Mouse (Mus musculus) midbrain, embryonic 11.5 days (tissue): ENCODE results near the gene Rasgrf1. TPM values are rescaled to one million over a fixed set of nuclear protein-coding genes. Genes with fewer than 3 reads are reported as not detected.
A peak's percentile ranks its signal among the peaks of the same experiment; 100 is the strongest.
"Not testable (repeated sequence)": the region's sequence is repeated elsewhere in the genome, so short reads cannot be mapped to it uniquely, and the experiment has no call there.

Experiments
- ATAC-seq: fragments of 200-750 bp; cut with Nextera tagmentation; 2 replicates; pipeline ENCODE4 v1.8.0; 2017; ENCODE audit warnings: moderate TSS enrichment, moderate library complexity; ENCODE audit not compliant: low FRiP score
- DNase-seq: peaks from one replicate; pipeline ENCODE4 v3.0.0; 2015; ENCODE audit warnings: low spot score; ENCODE audit errors: missing footprints
- H3K27ac ChIP-seq: fragments of 300-500 bp; sonication (generic); 2 replicates; pipeline ENCODE4 v1.5.1; 2014; ENCODE audit warnings: low read depth, low read length
- H3K27me3 ChIP-seq: fragments of 300-500 bp; sonication (generic); 2 replicates; pipeline ENCODE4 v1.6.1; 2014; ENCODE audit warnings: mild to moderate bottlenecking, low read length, moderate library complexity, mixed read lengths; ENCODE audit not compliant: control insufficient read depth, insufficient read depth
- H3K36me3 ChIP-seq: fragments of 300-500 bp; sonication (generic); 2 replicates; pipeline ENCODE4 v1.6.1; 2014; ENCODE audit warnings: mild to moderate bottlenecking, low read length, moderate library complexity, mixed read lengths; ENCODE audit not compliant: control insufficient read depth, insufficient read depth
- H3K4me1 ChIP-seq: fragments of 300-500 bp; sonication (generic); 2 replicates; pipeline ENCODE4 v1.6.1; 2014; ENCODE audit warnings: low read length; ENCODE audit not compliant: control insufficient read depth, insufficient read depth
- H3K4me2 ChIP-seq: fragments of 300-500 bp; sonication (generic); 2 replicates; pipeline ENCODE4 v1.6.1; 2014; ENCODE audit warnings: mild to moderate bottlenecking, moderate library complexity
- H3K4me3 ChIP-seq: fragments of 300-500 bp; sonication (generic); 2 replicates; pipeline ENCODE4 v1.5.1; 2014; ENCODE audit warnings: low read depth, low read length
- H3K9ac ChIP-seq: fragments of 300-500 bp; sonication (generic); 2 replicates; pipeline ENCODE4 v1.6.1; 2014; ENCODE audit warnings: low read length
- H3K9me3 ChIP-seq: fragments of 300-500 bp; sonication (generic); 2 replicates; pipeline ENCODE4 v1.6.1; 2016; ENCODE audit warnings: low read length; ENCODE audit not compliant: control insufficient read depth
- WGBS: fragments of 180-500 bp; shearing (Covaris S2); extraction: QIAGEN DNeasy Blood & Tissue Kit; methylation state at CpG from one replicate; pipeline ENCODE4 v1.1.7; 2014; 5-methylcytosine and 5-hydroxymethylcytosine counted together
- polyA plus RNA-seq: library from polyadenylated mRNA; unstranded; fragments of >200 nt; fragmentation: Nextera tagmentation; extraction: Ambion mirVana; gene quantifications from 2 replicates; pipeline ENCODE4 v1.2.1, GENCODE M21; 2014

The Rasgrf1 gene
- polyA plus RNA-seq, 1 experiment from 2014 or later: 0.18 TPM

DNA sequence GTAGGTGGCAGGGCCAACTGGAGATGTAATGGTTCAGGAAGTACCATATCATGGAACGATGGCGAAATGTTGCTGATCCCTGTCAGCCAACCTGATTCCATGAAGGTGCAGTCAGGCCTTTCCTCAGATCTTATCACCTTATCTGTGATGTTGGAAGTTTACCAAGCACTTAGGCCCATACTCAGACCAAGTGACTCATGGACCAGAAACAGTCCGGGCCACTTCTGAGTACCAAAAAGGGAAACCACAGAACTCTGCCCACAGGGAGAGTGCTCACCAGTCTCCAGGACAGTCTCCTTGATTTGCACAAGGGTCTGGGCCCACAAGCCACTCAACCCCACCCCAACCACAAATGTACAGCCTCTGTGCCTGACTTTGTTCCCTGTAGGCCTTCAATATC lies 126.1 kb downstream of the Rasgrf1 start:
- no peaks in the 10 kb centered on the region for H3K4me1 ChIP-seq
- no peaks in the 10 kb centered on the region for H3K36me3 ChIP-seq
- no peaks in the 10 kb centered on the region for H3K27me3 ChIP-seq
- ATAC-seq (no peak), DNase-seq (no peak)
- no peak overlapping the region for H3K4me2 ChIP-seq
- H3K9ac ChIP-seq: no peak overlapping the region
- H3K27ac ChIP-seq: no peak overlapping the region
- H3K9me3 ChIP-seq: no peaks in the 10 kb centered on the region
- H3K4me3 ChIP-seq: no peak overlapping the region
- WGBS: 96% methylated on average over 3 of the region's 3 CpGs

DNA sequence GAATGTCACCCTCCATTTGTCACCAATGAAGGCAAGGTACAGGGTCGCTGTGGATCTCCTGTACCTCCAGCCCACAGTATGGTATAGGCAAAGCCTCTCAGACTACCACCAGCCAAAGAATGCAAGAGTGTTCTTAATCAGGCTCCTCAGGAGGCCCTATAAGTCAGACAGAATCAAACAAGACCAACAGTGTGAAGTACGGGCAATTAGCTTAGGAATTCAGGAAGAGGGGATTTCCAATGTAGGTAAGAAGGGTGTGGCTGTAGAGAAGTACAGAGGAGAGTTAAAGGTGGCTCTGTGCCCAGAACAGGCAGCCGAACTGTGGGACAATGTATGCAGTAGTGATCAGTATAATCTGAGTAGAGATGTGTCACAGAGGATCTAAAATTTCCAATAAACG lies 126.6 kb downstream of the Rasgrf1 start:
- no peak overlapping the region for H3K4me2 ChIP-seq
- 86% methylated on average over 4 of the region's 4 CpGs for WGBS
- H3K9ac ChIP-seq: no peak overlapping the region
- ATAC-seq (no peak), DNase-seq (no peak)
- H3K27ac ChIP-seq: no peak overlapping the region
- H3K4me1 ChIP-seq: no peaks in the 10 kb centered on the region
- H3K9me3 ChIP-seq: no peaks in the 10 kb centered on the region
- H3K4me3 ChIP-seq: no peak overlapping the region
- no peaks in the 10 kb centered on the region for H3K36me3 ChIP-seq
- H3K27me3 ChIP-seq: no peaks in the 10 kb centered on the region

DNA sequence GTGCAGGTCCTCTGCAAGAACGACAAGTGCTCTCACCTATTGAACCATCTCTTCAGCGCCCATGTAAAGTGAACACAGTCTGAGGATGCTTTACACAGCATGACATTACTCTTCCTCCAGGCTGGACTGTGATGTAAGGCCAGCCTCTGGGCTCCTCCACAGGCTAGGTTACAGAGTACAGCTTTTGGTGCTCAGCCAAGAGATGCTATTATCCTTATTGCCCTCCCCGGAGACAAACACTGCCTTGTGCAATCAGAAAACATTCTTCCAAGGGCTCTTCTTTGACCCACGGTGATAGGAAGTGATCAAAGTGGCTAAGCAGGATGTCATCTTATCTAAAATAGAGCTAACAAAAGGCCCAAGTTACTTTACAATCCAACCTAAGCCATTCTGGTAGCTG lies 128.8 kb downstream of the Rasgrf1 start:
- no peak for DNase-seq
- no peak for ATAC-seq
- no peak overlapping the region for H3K4me2 ChIP-seq
- no peak overlapping the region for H3K27ac ChIP-seq
- H3K4me1 ChIP-seq: no peaks in the 10 kb centered on the region
- no peaks in the 10 kb centered on the region for H3K36me3 ChIP-seq
- H3K9ac ChIP-seq: no peak overlapping the region
- H3K9me3 ChIP-seq: no peaks in the 10 kb centered on the region
- H3K27me3 ChIP-seq: no peaks in the 10 kb centered on the region
- 81% methylated on average over 4 of the region's 4 CpGs for WGBS
- no peak overlapping the region for H3K4me3 ChIP-seq

DNA sequence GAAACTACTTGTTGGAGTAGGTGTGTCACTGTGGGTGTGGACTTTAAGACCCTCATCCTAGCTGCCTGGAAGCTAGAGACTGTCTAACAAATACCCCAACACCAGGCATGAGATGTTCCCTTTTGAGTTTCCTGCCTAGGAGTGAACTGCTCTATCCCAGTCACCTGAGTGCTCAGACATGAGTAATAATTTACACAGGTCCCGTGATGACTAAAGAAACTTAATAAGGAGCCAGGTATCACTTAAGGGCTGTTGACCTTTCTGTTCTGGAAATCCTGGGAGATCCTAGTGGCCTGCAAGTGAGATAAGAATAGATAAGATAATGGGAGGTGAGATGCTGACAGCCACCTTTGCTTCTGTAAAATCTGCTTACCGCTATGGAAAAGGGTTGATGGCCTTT lies 131.2 kb downstream of the Rasgrf1 start:
- no peak overlapping the region for H3K27ac ChIP-seq
- no peak overlapping the region for H3K4me3 ChIP-seq
- no peaks in the 10 kb centered on the region for H3K36me3 ChIP-seq
- no peaks in the 10 kb centered on the region for H3K27me3 ChIP-seq
- no peak for DNase-seq
- H3K4me1 ChIP-seq: no peaks in the 10 kb centered on the region
- no peak for ATAC-seq
- H3K9me3 ChIP-seq: no peaks in the 10 kb centered on the region
- 85% methylated on average over 2 of the region's 2 CpGs for WGBS
- no peak overlapping the region for H3K4me2 ChIP-seq
- no peak overlapping the region for H3K9ac ChIP-seq

DNA sequence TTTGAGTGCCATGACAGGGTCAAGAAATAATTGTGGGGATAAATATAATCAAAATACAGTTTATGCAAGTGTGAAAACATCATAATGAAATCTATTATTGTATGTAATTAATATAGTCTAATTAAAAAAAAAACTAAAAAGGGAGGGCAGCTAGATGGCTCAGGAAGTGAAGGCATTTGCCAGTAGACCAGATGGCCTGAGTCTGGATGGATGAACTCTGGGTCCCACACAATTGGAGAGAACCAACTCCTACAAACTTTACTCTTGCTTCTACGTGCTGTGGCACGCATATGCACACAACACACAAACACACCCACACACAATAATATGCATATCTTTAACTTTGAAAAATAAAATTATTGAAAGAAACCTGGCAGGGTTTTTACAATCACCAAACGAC lies 131.8 kb downstream of the Rasgrf1 start:
- Histone ChIP-seq H3K9me3 (no peaks in the 10 kb centered on the region), H3K4me2 (no peak overlapping the region), H3K27me3 (no peaks in the 10 kb centered on the region), H3K27ac (no peak overlapping the region), H3K4me3 (no peak overlapping the region), H3K9ac (no peak overlapping the region), H3K36me3 (no peaks in the 10 kb centered on the region), H3K4me1 (no peaks in the 10 kb centered on the region)
- 92% methylated on average over 3 of the region's 3 CpGs for WGBS
- no peak for ATAC-seq
- DNase-seq: no peak

DNA sequence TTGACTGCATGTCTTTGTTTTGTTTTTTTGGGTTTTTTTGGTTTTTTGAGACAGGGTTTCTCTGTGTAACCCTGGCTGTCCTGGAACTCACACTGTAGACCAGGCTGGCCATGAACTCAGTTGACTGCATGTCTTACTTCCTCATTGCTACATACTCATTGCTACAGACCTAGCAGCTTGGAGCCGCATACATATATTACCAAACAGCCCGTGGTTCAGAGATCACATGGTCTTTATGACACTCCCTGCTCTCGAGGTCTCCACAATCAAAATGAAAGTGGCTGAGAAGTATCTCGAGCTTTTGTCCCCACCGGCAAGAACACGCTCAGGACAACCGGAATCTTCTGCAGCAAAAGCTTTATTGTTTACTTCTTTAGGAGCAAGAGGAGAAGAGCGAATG lies 133.2 kb downstream of the Rasgrf1 start:
- not testable (repeated sequence) for H3K4me1 ChIP-seq, ATAC-seq, H3K36me3 ChIP-seq, H3K27ac ChIP-seq, H3K4me2 ChIP-seq, H3K27me3 ChIP-seq, H3K9me3 ChIP-seq, H3K4me3 ChIP-seq, H3K9ac ChIP-seq, DNase-seq
- whole genome bisulfite sequencing: 90% methylated on average over 8 of the region's 8 CpGs

DNA sequence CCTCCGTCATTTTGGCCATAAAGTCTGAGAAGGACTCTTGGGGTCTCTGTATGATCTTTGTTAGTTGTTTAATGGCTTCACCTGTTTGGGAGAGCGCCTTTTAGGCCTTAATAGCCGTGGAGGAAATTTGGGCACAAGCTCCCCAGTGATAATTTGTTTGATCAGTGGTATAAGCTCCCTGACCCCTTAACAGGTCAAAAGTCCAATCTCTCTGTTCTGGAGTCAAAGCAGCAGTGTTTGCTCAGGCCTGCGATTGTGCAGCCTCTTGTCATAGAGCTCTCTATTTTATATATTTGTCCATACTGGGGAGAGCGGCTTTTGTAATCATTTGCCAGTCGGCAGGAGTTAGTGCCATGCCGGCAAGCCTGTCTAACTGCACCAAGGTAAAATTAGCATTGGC lies 135.5 kb downstream of the Rasgrf1 start:
- ATAC-seq: no peak
- no peaks in the 10 kb centered on the region for H3K36me3 ChIP-seq

DNA sequence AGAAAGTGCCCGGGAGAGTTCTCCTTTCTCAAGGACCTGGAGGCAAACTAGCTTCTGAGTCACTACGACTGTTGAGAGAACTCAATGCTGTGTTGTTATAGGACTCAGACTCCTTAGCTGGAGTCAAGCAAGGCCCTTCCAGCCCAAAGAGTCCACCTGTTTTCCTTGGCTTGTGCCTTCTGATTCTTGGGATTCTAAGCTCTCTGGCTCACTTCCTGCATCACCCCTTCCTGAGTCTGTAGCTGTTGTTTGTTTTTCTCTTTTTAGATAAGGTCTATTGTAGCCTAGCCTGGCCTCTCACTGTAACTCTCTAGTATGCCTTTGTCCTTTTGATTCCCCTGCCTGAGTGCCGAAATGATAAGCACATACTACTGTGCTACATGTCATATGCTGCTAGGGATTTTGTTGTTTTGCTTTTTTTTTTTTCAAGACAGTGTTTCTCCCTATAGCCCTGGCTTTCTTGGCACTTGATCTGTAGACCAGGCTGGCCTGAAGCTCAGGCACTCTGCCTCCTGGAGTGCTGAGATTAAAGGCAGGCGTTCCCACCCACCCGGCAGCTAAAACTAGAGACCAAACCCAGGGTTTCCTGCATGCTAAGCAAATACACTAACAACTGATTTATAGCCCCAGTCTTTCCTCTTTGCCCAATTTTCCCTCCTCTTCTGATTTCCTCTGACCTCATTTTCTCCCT lies 138.4 kb downstream of the Rasgrf1 start:
- Histone ChIP-seq H3K4me2 (no peak overlapping the region), H3K9me3 (no peaks in the 10 kb centered on the region), H3K4me3 (no peak overlapping the region), H3K27me3 (no peaks in the 10 kb centered on the region), H3K36me3 (no peaks in the 10 kb centered on the region), H3K27ac (no peak overlapping the region), H3K9ac (no peak overlapping the region), H3K4me1 (no peaks in the 10 kb centered on the region)
- 58% methylated on average over 5 of the region's 5 CpGs for WGBS
- ATAC-seq (no peak), DNase-seq (no peak)

More for the DNA sequence above, 135.5 kb downstream of the Rasgrf1 start:
- WGBS: 87% methylated on average over 7 of the region's 7 CpGs
- Histone ChIP-seq H3K27me3 (no peaks in the 10 kb centered on the region), H3K4me2 (no peak overlapping the region), H3K4me3 (no peak overlapping the region), H3K27ac (no peak overlapping the region), H3K4me1 (no peaks in the 10 kb centered on the region), H3K9me3 (no peaks in the 10 kb centered on the region), H3K9ac (no peak overlapping the region)
- DNase-seq: no peak

DNA sequence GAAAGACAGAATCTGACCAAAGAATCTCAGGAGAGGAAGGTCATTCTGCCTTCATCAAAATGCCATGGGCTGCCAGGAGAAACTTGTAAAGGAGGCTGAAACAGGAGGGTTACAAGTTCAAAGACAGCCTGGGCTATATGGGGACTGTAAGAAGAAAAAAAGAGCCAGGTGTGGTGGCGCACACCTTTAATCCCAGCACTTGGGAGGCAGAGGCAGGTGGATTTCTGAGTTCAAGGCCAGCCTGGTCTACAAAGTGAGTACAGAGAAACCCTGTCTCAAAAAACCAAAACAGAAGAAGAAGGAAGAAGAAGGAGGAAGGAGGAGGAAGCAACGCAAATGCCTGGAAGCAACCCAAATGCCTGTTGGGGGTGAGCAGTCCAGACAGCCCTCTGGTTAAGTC lies 144.1 kb downstream of the Rasgrf1 start, which contains the start of gene Ctsh:
Gene Ctsh, plus strand, starts transcription at position 301 of the 400 bp plus-strand sequence.
- peaks cover 4% of the 10 kb centered on the region for H3K4me1 ChIP-seq
- ATAC-seq (no peak), DNase-seq (no peak)
- peak within 1 kb of the TSS; percentile 66 for H3K9ac ChIP-seq
- no peaks in the 10 kb centered on the region for H3K27me3 ChIP-seq
- no peaks in the 10 kb centered on the region for H3K36me3 ChIP-seq
- peak within 1 kb of the TSS; percentile 46 for H3K4me3 ChIP-seq
- H3K27ac ChIP-seq: no peak within 1 kb of the TSS
- WGBS: 90% methylated on average over 2 of the region's 2 CpGs
- no peaks in the 10 kb centered on the region for H3K9me3 ChIP-seq
- peak within 1 kb of the TSS; percentile 78 for H3K4me2 ChIP-seq
